Mouse (Mus musculus): ENCODE measurements around the gene Tas1r3. TPM values are rescaled to one million over a fixed set of nuclear protein-coding genes. Genes with fewer than 3 reads are reported as not detected.

The Tas1r3 gene
- polyA plus RNA-seq, 1 experiment from 2014 or later, result 0.19 TPM

DNA sequence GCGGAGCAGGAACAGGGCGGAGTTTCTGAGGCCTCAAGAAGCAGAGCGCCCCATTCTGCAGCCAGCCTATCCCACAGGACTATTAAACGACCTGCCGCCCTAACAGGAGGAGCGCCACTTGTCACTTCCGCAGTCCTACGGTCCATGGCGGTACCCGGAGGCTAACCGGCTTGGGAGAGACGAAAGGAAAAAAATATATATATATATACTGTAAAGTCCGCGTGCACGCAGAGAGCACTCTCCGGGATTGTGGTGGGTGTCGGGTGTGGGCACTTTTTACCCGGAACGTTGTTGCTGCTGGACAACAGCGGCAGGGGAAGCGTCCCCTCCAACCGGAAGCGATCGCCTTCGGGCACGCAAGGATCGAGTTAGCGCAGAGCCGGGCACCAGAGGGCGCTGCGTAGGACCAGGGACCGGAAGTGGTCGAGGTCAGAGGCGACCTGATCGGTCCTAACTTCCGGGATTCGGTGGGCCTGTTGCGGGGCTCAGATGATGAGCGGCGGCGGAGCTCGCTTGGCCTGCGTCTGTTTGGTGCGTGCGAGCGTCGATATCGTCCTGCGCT lies 31.9 kb downstream of the Tas1r3 start, which contains the start of gene Aurkaip1:
Gene Aurkaip1, plus strand, starts transcription at position 68 of the 562 bp plus-strand sequence.
- ATAC-seq (peak; percentile 95), DNase-seq (ENCODE audit: low spot score) (peak; percentile 97)
- Histone ChIP-seq H3K36me3 (ENCODE audit: insufficient read depth, low read length) (no peaks in the 10 kb centered on the region; the same call in 1 of the 2 replicates), H3K27me3 (replicated peaks; ENCODE audit: insufficient read depth, low read length) (no peaks in the 10 kb centered on the region), H3K4me2 (replicated peaks; ENCODE audit: low read depth, low read length) (peak within 1 kb of the TSS; percentile 98), H3K9ac (replicated peaks; ENCODE audit: low read depth) (peak within 1 kb of the TSS; percentile 78), H3K4me3 (ENCODE audit: low read depth, low read length) (peak within 1 kb of the TSS; percentile 76), H3K27ac (ENCODE audit: low read length) (peak within 1 kb of the TSS; percentile 71), H3K4me1 (ENCODE audit: insufficient read depth, low read depth, low read length) (peaks cover 6% of the 10 kb centered on the region; the same call in 1 of the 2 replicates), H3K9me3 (ENCODE audit: low read length) (no peaks in the 10 kb centered on the region)
- TF ChIP-seq CTCF (IDR thresholded peaks at IDR 0.05), result peak; percentile 93
- no peak for TF ChIP-seq EP300 (IDR thresholded peaks at IDR 0.05)
- WGBS, result under 1% methylated on average over 49 of the region's 49 CpGs

DNA sequence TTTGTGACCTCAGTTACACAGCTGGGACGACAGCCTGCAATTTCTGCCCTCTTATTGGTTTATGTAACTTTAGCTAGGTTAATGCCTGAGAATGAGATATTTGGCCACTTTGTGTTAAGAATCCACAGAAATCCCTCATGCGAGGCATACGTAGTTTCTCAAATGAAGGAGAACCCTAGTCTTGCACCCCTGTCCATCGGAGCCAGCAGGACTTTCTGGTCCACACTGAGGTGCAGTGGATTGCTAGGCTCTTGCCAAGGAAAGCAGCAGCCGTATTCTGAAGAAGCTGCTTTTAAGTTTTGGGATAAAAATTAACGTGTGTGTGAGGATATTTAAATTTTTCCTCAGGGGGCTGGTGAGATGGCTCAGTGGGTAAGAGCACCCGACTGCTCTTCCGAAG lies 32.6 kb downstream of the Tas1r3 start:
- peaks cover 6% of the 10 kb centered on the region; the same call in 1 of the 2 replicates for H3K4me1 ChIP-seq (ENCODE audit: insufficient read depth, low read depth, low read length)
- 49% methylated on average over 8 of the region's 8 CpGs for WGBS
- no peaks in the 10 kb centered on the region for H3K9me3 ChIP-seq (ENCODE audit: low read length)
- peaks cover under 1% of the 10 kb centered on the region for H3K36me3 ChIP-seq (ENCODE audit: insufficient read depth, low read length)
- H3K4me3 ChIP-seq (ENCODE audit: low read depth, low read length), result no peak overlapping the region; the same call in 1 of the 2 replicates
- ATAC-seq, result no peak
- DNase-seq (ENCODE audit: low spot score), result no peak
- no peak overlapping the region for H3K27ac ChIP-seq (ENCODE audit: low read length)
- H3K4me2 ChIP-seq (replicated peaks; ENCODE audit: low read depth, low read length), result peak overlapping the region; percentile 98; the same call in 1 of the 2 replicates
- H3K27me3 ChIP-seq (replicated peaks; ENCODE audit: insufficient read depth, low read length), result no peaks in the 10 kb centered on the region
- H3K9ac ChIP-seq (replicated peaks; ENCODE audit: low read depth), result no peak overlapping the region
- no peak for TF ChIP-seq CTCF (IDR thresholded peaks at IDR 0.05)
- TF ChIP-seq EP300 (IDR thresholded peaks at IDR 0.05), result no peak

DNA sequence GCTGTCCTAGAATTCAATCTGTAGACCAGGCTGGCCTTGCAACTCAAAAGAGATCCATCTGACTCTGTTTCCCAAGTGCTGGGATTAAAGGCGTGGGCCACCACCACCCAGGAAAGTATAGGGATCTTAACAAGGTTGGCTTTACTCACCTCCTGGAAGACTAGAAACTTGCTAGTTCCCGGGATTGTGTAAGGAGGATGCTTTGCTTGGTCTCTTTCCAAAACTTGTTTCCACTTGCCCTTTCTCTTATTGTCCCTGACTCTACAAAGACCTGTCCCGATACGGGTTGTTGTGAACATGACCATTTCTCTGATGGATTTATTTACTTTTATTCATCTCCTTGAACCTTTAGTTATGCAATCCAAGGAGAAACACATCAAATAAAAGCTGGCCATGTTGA lies 33.3 kb downstream of the Tas1r3 start:
- H3K9me3 ChIP-seq (ENCODE audit: low read length), result no peaks in the 10 kb centered on the region
- H3K9ac ChIP-seq (replicated peaks; ENCODE audit: low read depth), result no peak overlapping the region
- WGBS, result 84% methylated on average over 4 of the region's 4 CpGs
- no peak overlapping the region for H3K27ac ChIP-seq (ENCODE audit: low read length)
- peaks cover 8% of the 10 kb centered on the region for H3K36me3 ChIP-seq (ENCODE audit: insufficient read depth, low read length)
- no peaks in the 10 kb centered on the region for H3K27me3 ChIP-seq (replicated peaks; ENCODE audit: insufficient read depth, low read length)
- H3K4me3 ChIP-seq (ENCODE audit: low read depth, low read length), result no peak overlapping the region
- no peak for DNase-seq (ENCODE audit: low spot score)
- peaks cover 6% of the 10 kb centered on the region; the same call in 1 of the 2 replicates for H3K4me1 ChIP-seq (ENCODE audit: insufficient read depth, low read depth, low read length)
- ATAC-seq, result no peak
- TF ChIP-seq CTCF (IDR thresholded peaks at IDR 0.05), result no peak
- H3K4me2 ChIP-seq (replicated peaks; ENCODE audit: low read depth, low read length), result no peak overlapping the region

DNA sequence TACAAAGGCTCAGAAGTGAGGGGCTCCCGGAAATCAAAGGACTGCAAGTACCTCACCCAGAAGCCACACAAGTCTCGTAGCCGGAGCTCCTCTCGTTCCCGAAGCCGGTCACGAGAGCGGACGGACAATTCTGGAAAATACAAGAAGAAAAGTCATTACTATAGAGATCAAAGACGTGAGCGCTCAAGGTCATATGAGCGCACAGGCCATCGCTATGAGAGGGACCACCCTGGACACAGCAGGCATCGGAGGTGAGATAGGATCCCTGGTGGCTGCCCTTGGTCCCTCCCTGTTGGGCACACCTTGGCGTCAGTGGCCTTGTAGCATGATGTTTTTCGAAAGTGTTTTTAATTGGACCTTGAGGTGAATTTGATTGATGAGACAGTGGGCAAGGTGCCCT lies 39.7 kb downstream of the Tas1r3 start:
- no peak overlapping the region for H3K4me3 ChIP-seq (ENCODE audit: low read depth, low read length)
- no peak for ATAC-seq
- WGBS, result 94% methylated on average over 16 of the region's 16 CpGs
- no peak overlapping the region for H3K9ac ChIP-seq (replicated peaks; ENCODE audit: low read depth)
- H3K4me2 ChIP-seq (replicated peaks; ENCODE audit: low read depth, low read length), result no peak overlapping the region
- no peaks in the 10 kb centered on the region for H3K9me3 ChIP-seq (ENCODE audit: low read length)
- no peaks in the 10 kb centered on the region for H3K27me3 ChIP-seq (replicated peaks; ENCODE audit: insufficient read depth, low read length)
- H3K36me3 ChIP-seq (ENCODE audit: insufficient read depth, low read length), result peaks cover 63% of the 10 kb centered on the region
- TF ChIP-seq EP300 (IDR thresholded peaks at IDR 0.05), result no peak
- TF ChIP-seq CTCF (IDR thresholded peaks at IDR 0.05), result no peak
- no peaks in the 10 kb centered on the region for H3K4me1 ChIP-seq (ENCODE audit: insufficient read depth, low read depth, low read length)
- DNase-seq (ENCODE audit: low spot score), result no peak
- no peak overlapping the region for H3K27ac ChIP-seq (ENCODE audit: low read length)

DNA sequence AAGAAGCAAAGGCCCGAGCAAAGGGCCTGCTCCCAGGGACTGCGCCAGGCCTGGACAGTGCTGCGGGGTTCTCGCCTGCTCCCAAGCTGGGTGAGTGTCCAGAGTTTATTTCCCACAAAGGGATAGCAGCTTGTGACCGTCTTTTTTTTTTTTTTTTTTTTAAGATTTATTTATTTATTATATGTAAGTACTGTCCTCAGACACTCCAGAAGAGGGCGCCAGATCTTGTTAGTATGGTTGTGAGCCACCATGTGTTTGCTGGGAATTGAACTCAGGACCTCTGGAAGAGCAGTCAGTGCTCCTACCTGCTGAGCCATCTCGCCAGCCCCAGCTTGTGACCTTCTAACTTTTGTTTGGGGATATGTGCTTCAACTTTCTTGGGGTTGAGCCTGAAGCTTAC lies 42.1 kb downstream of the Tas1r3 start:
- peaks cover 76% of the 10 kb centered on the region for H3K36me3 ChIP-seq (ENCODE audit: insufficient read depth, low read length)
- no peaks in the 10 kb centered on the region for H3K27me3 ChIP-seq (replicated peaks; ENCODE audit: insufficient read depth, low read length)
- no peak for TF ChIP-seq EP300 (IDR thresholded peaks at IDR 0.05)
- TF ChIP-seq CTCF (IDR thresholded peaks at IDR 0.05), result peak; percentile 46
- H3K9ac ChIP-seq (replicated peaks; ENCODE audit: low read depth), result no peak overlapping the region
- H3K27ac ChIP-seq (ENCODE audit: low read length), result no peak overlapping the region
- DNase-seq (ENCODE audit: low spot score) (no peak), ATAC-seq (no peak)
- H3K4me2 ChIP-seq (replicated peaks; ENCODE audit: low read depth, low read length), result no peak overlapping the region
- H3K9me3 ChIP-seq (ENCODE audit: low read length), result no peaks in the 10 kb centered on the region
- H3K4me3 ChIP-seq (ENCODE audit: low read depth, low read length), result no peak overlapping the region
- 71% methylated on average over 7 of the region's 7 CpGs for WGBS
- H3K4me1 ChIP-seq (ENCODE audit: insufficient read depth, low read depth, low read length), result no peaks in the 10 kb centered on the region

DNA sequence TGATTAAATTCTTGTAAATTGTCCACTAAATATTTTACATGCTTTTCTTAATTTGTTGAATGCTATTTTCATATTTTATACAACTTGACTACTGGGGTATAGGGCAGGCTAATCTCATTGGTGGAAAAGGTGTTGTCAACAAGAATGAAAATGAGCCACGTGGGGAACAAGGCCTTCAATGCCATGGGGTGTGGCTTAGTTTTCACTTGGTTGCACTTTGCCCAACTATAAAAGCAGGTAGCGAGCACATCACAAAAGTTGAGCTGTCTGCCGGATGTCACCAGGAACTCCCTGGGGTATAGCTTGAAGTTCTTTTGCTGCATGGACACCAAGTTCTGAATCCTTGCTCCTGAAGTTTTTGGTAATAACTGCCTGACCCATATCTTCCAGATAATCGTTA lies 45.6 kb downstream of the Tas1r3 start:
- no peak overlapping the region for H3K4me3 ChIP-seq (ENCODE audit: low read depth, low read length)
- H3K36me3 ChIP-seq (ENCODE audit: insufficient read depth, low read length), result peaks cover 48% of the 10 kb centered on the region
- no peaks in the 10 kb centered on the region for H3K27me3 ChIP-seq (replicated peaks; ENCODE audit: insufficient read depth, low read length)
- H3K27ac ChIP-seq (ENCODE audit: low read length), result no peak overlapping the region
- no peaks in the 10 kb centered on the region for H3K9me3 ChIP-seq (ENCODE audit: low read length)
- H3K4me2 ChIP-seq (replicated peaks; ENCODE audit: low read depth, low read length), result no peak overlapping the region
- WGBS, result 84% methylated on average over 4 of the region's 4 CpGs
- DNase-seq (ENCODE audit: low spot score) (no peak), ATAC-seq (no peak)
- TF ChIP-seq EP300 (IDR thresholded peaks at IDR 0.05) (no peak), CTCF (IDR thresholded peaks at IDR 0.05) (no peak)
- peaks cover 9% of the 10 kb centered on the region; the same call in 1 of the 2 replicates for H3K4me1 ChIP-seq (ENCODE audit: insufficient read depth, low read depth, low read length)
- H3K9ac ChIP-seq (replicated peaks; ENCODE audit: low read depth), result no peak overlapping the region

Data from lung, postnatal 0 days (tissue).